Mouse (Mus musculus): ENCODE data around the gene Osbpl8. TPM values are rescaled to one million over a fixed set of nuclear protein-coding genes. Genes with fewer than 3 reads are reported as not detected.
"Not testable (repeated sequence)": the region's sequence is repeated elsewhere in the genome, so short reads cannot be mapped to it uniquely, and the experiment has no call there.

Gene Osbpl8
- polyA plus RNA-seq, 1 experiment from 2014 or later: 7.1 TPM

DNA sequence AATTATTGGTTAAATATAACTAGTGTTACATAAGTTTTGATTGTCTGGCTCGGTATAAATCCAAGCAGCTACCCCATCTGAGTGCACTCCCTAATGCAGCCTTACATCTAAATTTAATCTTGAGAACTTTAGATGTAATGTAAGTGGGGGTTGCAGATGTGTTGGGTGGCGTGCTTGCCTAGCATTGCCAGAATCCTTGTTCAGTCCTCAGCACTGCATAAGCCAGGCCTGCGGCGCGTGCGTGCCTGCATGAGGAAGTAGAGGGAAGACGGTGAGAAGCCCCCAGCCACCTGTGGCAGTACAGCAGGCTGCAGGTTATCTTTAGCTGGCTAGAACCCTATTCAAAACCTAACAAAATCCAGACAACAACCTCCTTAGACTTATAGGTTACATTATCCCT is 13.5 kb downstream of the Osbpl8 start:
- Histone ChIP-seq H3K36me3 (ENCODE audit: insufficient read depth, low read length) (no peaks in the 10 kb centered on the region), H3K27ac (ENCODE audit: low read length) (no peak overlapping the region), H3K9me3 (ENCODE audit: low read length) (no peaks in the 10 kb centered on the region), H3K9ac (replicated peaks; ENCODE audit: low read length) (no peak overlapping the region), H3K4me3 (ENCODE audit: low read length) (no peak overlapping the region), H3K4me1 (ENCODE audit: insufficient read depth, low read length) (no peaks in the 10 kb centered on the region), H3K4me2 (replicated peaks; ENCODE audit: low read depth, low read length) (no peak overlapping the region), H3K27me3 (ENCODE audit: insufficient read depth, low read length) (no peaks in the 10 kb centered on the region)
- WGBS: 91% methylated on average over 7 of the region's 7 CpGs
- ATAC-seq (ENCODE audit: low FRiP score, low TSS enrichment): no peak

DNA sequence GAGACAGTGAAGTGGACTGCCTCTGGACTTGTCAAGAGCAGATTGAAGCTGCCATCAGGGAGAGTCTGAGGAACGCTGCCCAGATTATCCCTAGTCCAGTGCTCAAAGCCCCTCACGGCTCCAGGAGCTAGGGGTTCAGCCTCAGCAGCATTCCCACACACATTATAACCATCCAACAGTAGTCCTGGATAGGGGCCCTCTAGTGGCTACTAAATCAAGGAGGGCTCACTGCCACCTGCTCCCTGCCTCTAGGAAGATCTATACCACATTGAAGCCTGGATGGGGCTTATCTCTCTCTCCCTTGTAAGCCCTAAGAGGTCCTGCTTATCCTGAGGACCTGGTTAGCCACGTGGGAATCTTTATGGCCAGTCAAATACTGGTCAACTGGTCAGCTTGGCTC is 16.1 kb downstream of the Osbpl8 start:
- Histone ChIP-seq H3K4me2 (replicated peaks; ENCODE audit: low read depth, low read length) (no peak overlapping the region), H3K4me1 (ENCODE audit: insufficient read depth, low read length) (no peaks in the 10 kb centered on the region), H3K4me3 (ENCODE audit: low read length) (no peak overlapping the region), H3K27ac (ENCODE audit: low read length) (no peak overlapping the region), H3K27me3 (ENCODE audit: insufficient read depth, low read length) (no peaks in the 10 kb centered on the region), H3K9me3 (ENCODE audit: low read length) (no peaks in the 10 kb centered on the region), H3K36me3 (ENCODE audit: insufficient read depth, low read length) (no peaks in the 10 kb centered on the region), H3K9ac (replicated peaks; ENCODE audit: low read length) (no peak overlapping the region)
- peak; percentile 46; the same call in 1 of the 2 replicates for ATAC-seq (ENCODE audit: low FRiP score, low TSS enrichment)
- 38% methylated on average over 3 of the region's 3 CpGs for WGBS

DNA sequence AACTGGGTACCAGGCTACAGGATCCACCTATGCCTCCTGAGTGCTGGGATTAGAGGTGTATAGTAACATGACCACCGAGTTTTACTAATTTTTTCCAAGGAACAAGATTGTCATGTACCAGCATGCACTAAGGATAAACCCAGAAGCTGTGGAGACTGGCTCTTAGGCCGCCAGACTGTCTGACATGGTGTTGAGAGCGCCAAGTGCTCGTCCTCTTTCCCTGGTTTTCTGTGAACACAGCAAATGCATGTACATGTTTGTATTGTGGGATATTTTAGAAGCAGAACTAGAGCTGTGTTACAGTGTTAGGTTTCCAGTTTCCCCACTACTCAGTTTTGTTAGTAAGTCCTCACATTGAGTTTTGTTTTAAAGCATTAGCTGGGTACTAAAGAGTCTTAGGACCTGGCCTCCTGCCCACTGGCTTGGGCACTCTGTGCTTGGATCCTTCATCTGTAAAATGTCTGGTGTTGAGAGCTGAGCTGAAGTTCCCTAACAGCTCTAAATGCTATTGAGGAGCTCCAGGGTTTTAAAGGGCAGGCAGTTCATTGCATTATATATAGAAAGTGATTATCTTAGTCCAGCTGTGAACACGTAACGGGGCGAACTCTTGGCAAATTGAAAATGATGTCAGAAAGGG is 19.2 kb downstream of the Osbpl8 start:
- Histone ChIP-seq H3K4me3 (ENCODE audit: low read length) (no peak overlapping the region), H3K36me3 (ENCODE audit: insufficient read depth, low read length) (no peaks in the 10 kb centered on the region), H3K27me3 (ENCODE audit: insufficient read depth, low read length) (no peaks in the 10 kb centered on the region), H3K9ac (replicated peaks; ENCODE audit: low read length) (no peak overlapping the region; the same call in 1 of the 2 replicates), H3K4me2 (replicated peaks; ENCODE audit: low read depth, low read length) (no peak overlapping the region), H3K4me1 (ENCODE audit: insufficient read depth, low read length) (peaks cover under 1% of the 10 kb centered on the region), H3K9me3 (ENCODE audit: low read length) (no peaks in the 10 kb centered on the region), H3K27ac (ENCODE audit: low read length) (no peak overlapping the region)
- 84% methylated on average over 7 of the region's 7 CpGs for WGBS
- ATAC-seq (ENCODE audit: low FRiP score, low TSS enrichment): no peak

DNA sequence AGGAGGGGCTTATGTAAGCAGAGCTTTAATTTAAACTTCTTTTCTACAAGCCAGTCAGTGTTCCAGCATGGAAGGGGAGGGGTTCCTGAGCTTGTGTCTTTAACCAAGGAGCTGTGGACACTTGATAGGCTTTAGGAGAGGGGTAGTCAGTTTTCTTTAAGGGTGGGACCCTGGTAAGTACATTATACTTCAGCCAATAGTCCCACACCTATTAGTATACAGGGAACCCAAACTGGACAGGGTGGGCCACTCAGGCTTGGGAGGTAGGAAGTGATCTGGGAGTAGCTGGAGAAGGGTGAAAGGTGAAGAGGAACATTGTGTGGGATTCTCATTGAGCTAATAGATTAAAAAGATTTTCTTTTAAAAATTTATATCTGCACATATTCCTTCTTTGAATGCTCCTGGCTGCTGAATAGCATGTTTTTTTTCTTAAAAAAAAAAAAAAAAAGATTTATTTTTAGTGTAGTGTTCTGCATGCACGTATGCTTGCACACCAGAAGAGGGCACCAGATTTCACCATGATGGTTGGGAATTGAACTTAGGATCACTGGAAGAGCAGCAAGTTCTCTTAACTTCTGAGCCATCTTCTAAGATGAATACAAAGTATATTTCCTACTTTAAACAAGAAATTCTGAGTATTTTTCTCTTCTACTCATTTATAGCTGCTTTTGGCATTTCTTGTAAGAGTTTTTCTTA is 21.2 kb downstream of the Osbpl8 start:
- no peak overlapping the region for H3K27ac ChIP-seq (ENCODE audit: low read length)
- H3K4me2 ChIP-seq (replicated peaks; ENCODE audit: low read depth, low read length): no peak overlapping the region
- H3K4me1 ChIP-seq (ENCODE audit: insufficient read depth, low read length): peaks cover 6% of the 10 kb centered on the region
- 90% methylated on average over 1 of the region's 1 CpGs for WGBS
- no peaks in the 10 kb centered on the region for H3K27me3 ChIP-seq (ENCODE audit: insufficient read depth, low read length)
- no peaks in the 10 kb centered on the region for H3K36me3 ChIP-seq (ENCODE audit: insufficient read depth, low read length)
- H3K9me3 ChIP-seq (ENCODE audit: low read length): no peaks in the 10 kb centered on the region
- no peak overlapping the region for H3K9ac ChIP-seq (replicated peaks; ENCODE audit: low read length)
- no peak overlapping the region for H3K4me3 ChIP-seq (ENCODE audit: low read length)
- no peak for ATAC-seq (ENCODE audit: low FRiP score, low TSS enrichment)

DNA sequence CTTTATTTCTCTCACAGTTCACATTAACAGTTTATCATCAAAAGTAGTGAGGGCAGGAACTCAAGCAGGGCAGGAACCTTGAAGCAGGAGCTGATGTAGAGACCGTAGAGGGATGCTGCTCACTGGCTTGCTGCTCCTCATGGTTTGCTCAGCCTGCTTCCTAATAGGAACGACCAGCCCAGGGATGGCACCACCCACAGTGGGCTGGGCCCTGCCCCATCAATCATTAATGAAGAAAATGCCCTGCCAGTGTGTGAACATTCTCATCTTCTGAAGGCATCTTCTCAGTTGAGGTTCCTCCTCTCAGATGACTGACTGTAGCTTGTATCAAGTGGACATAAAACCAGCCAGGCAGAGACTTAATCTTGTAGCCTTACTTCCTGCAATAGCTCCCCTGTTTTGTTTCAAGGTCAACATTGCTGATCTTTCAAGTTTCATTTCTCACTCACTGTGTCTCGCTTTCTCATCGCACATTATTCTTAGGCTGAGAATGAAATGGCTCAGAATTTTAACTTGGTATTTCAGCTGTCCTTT is 24.5 kb downstream of the Osbpl8 start:
- Histone ChIP-seq H3K36me3 (ENCODE audit: insufficient read depth, low read length) (no peaks in the 10 kb centered on the region), H3K4me3 (ENCODE audit: low read length) (no peak overlapping the region), H3K9me3 (ENCODE audit: low read length) (no peaks in the 10 kb centered on the region), H3K27me3 (ENCODE audit: insufficient read depth, low read length) (no peaks in the 10 kb centered on the region), H3K27ac (ENCODE audit: low read length) (peak overlapping the region; percentile 3; the same call in 1 of the 2 replicates), H3K4me2 (replicated peaks; ENCODE audit: low read depth, low read length) (no peak overlapping the region), H3K9ac (replicated peaks; ENCODE audit: low read length) (no peak overlapping the region), H3K4me1 (ENCODE audit: insufficient read depth, low read length) (peaks cover 6% of the 10 kb centered on the region)
- ATAC-seq (ENCODE audit: low FRiP score, low TSS enrichment): peak; percentile 80; the same call in 1 of the 2 replicates
- WGBS: 57% methylated on average over 4 of the region's 4 CpGs

DNA sequence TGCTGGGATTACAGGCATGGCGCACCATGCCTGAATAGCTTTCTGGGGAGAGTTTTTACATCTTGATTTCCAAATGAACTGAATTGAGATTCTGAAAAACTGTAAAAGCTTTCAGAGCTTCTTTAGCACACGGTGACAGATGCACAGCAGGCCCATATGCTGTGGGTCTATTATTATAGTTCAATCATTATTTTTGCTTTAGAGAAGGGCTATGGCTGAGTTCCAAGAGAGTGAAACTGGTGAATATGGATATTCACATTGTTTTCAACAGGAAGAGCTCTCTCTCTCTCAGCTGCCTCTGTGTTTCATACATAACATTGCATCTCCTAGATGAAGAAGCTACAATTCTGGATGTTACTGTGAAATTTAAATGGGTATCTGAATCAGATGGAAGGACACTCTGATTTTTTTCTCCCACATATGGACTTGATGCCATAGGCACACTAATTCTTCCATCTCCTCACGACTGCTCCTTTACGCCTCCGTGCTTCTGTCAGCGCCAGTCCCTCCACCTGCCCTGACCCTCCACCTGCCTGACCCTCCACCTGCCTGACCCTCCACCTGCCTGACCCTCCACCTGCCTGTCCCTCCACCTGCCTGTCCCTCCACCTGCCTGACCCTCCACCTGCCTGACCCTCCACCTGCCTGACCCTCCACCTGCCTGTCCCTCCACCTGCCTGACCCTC is 25.7 kb downstream of the Osbpl8 start:
- Histone ChIP-seq H3K27me3 (ENCODE audit: insufficient read depth, low read length) (no peaks in the 10 kb centered on the region), H3K4me2 (replicated peaks; ENCODE audit: low read depth, low read length) (no peak overlapping the region), H3K27ac (ENCODE audit: low read length) (no peak overlapping the region), H3K36me3 (ENCODE audit: insufficient read depth, low read length) (no peaks in the 10 kb centered on the region), H3K9ac (replicated peaks; ENCODE audit: low read length) (no peak overlapping the region), H3K4me3 (ENCODE audit: low read length) (no peak overlapping the region), H3K4me1 (ENCODE audit: insufficient read depth, low read length) (peaks cover 6% of the 10 kb centered on the region), H3K9me3 (ENCODE audit: low read length) (no peaks in the 10 kb centered on the region)
- no peak for ATAC-seq (ENCODE audit: low FRiP score, low TSS enrichment)
- 78% methylated on average over 6 of the region's 6 CpGs for WGBS

DNA sequence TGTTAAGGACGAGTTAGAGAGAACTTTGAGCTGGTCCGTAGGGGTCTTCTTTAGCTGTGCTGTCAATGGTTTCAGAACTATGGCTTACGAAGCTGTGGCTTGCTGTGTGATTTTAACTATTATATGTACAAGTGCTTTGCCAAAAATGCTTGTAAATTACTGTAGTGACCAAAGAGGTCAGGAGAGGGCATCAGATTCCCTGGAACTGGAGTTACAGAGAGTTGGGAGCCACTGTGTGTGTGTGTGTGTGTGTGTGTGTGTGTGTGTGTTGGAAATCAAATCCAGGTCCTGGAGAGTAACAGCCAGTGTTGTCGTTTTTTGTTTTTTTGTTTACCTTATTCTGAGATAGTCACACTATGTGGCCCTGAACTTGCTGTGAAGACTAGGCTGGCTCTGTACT is 29.0 kb downstream of the Osbpl8 start:
- H3K4me2 ChIP-seq (replicated peaks; ENCODE audit: low read depth, low read length): no peak overlapping the region
- no peak for ATAC-seq (ENCODE audit: low FRiP score, low TSS enrichment)
- H3K36me3 ChIP-seq (ENCODE audit: insufficient read depth, low read length): no peaks in the 10 kb centered on the region
- no peaks in the 10 kb centered on the region for H3K27me3 ChIP-seq (ENCODE audit: insufficient read depth, low read length)
- H3K9ac ChIP-seq (replicated peaks; ENCODE audit: low read length): no peak overlapping the region
- H3K4me3 ChIP-seq (ENCODE audit: low read length): no peak overlapping the region
- no peaks in the 10 kb centered on the region for H3K9me3 ChIP-seq (ENCODE audit: low read length)
- no peak overlapping the region for H3K27ac ChIP-seq (ENCODE audit: low read length)
- 60% methylated on average over 4 of the region's 4 CpGs for WGBS
- H3K4me1 ChIP-seq (ENCODE audit: insufficient read depth, low read length): peaks cover 6% of the 10 kb centered on the region; the same call in 1 of the 2 replicates

DNA sequence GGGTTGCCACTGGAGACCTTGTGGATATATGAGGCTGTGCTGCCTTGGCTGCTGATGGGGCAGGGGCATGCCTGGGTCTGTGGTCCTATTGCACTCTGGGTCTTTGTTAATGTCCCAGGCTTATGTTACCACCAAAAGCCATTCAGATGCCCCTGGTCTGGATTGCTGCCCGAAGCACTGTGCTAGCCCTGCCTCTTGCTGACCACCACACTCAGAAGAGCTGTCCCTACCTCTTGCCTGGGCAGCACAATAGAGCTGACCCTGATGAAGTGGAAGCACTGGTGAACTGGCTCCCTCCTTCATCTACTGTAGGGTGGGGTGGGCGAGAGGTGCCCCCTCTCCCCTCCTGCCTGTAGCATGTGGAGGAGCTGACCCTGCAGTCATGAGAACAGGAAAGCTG is 31.6 kb downstream of the Osbpl8 start:
- Histone ChIP-seq H3K4me3 (ENCODE audit: low read length) (no peak overlapping the region), H3K36me3 (ENCODE audit: insufficient read depth, low read length) (no peaks in the 10 kb centered on the region), H3K9me3 (ENCODE audit: low read length) (no peaks in the 10 kb centered on the region), H3K27me3 (ENCODE audit: insufficient read depth, low read length) (no peaks in the 10 kb centered on the region), H3K4me1 (ENCODE audit: insufficient read depth, low read length) (no peaks in the 10 kb centered on the region), H3K9ac (replicated peaks; ENCODE audit: low read length) (no peak overlapping the region), H3K27ac (ENCODE audit: low read length) (no peak overlapping the region), H3K4me2 (replicated peaks; ENCODE audit: low read depth, low read length) (no peak overlapping the region)
- WGBS: 90% methylated on average over 2 of the region's 2 CpGs
- no peak; the same call in 1 of the 2 replicates for ATAC-seq (ENCODE audit: low FRiP score, low TSS enrichment)

DNA sequence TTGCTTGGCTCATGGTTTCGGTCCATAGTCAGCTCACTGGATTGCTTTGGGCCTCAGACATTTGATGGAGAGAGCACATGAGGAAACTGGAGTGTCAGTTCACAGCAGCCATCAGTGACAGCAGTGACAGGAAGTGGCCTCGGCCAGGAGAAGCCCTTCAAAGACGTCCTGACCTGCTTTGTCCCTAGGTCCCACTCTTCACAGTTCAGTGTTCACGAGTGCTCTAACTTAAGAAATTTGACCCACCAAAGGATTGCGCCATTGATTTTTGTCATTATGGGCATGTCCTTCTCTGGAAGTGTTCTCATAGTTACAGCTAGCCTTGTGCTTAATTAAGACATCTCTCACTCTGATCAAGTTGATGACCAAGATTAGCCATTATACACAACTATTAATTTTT is 34.2 kb downstream of the Osbpl8 start:
- not testable (repeated sequence) for H3K9me3 ChIP-seq (ENCODE audit: low read length); H3K4me1 ChIP-seq (ENCODE audit: insufficient read depth, low read length); H3K9ac ChIP-seq (replicated peaks; ENCODE audit: low read length); ATAC-seq (ENCODE audit: low FRiP score, low TSS enrichment); H3K4me2 ChIP-seq (replicated peaks; ENCODE audit: low read depth, low read length); H3K4me3 ChIP-seq (ENCODE audit: low read length); H3K27ac ChIP-seq (ENCODE audit: low read length); H3K36me3 ChIP-seq (ENCODE audit: insufficient read depth, low read length); H3K27me3 ChIP-seq (ENCODE audit: insufficient read depth, low read length)
- 44% methylated on average over 3 of the region's 5 CpGs for WGBS

DNA sequence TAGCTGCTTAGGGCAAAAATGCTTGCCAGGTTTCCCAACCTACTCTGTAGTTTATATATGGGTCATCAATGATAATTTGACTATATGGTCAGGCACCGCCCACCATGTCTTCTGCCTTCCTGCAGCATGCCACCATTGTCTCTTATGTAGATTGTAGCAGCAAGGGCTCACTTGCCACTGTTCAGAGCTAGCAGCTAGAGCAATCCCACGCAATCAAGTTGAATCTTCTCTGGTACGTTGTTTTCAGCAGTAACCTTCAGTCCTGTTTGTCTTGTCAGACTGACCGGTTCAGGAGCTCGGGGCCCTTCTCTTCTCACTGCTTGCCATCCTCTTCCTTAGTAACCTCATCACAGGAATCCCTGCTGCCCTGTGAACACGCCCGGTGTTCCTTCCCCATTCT is 36.6 kb downstream of the Osbpl8 start:
- H3K27ac ChIP-seq (ENCODE audit: low read length): no peak overlapping the region
- ATAC-seq (ENCODE audit: low FRiP score, low TSS enrichment): no peak
- H3K4me1 ChIP-seq (ENCODE audit: insufficient read depth, low read length): no peaks in the 10 kb centered on the region
- H3K4me3 ChIP-seq (ENCODE audit: low read length): no peak overlapping the region
- H3K9ac ChIP-seq (replicated peaks; ENCODE audit: low read length): no peak overlapping the region
- WGBS: 71% methylated on average over 7 of the region's 7 CpGs
- no peak overlapping the region for H3K4me2 ChIP-seq (replicated peaks; ENCODE audit: low read depth, low read length)
- H3K9me3 ChIP-seq (ENCODE audit: low read length): no peaks in the 10 kb centered on the region
- no peaks in the 10 kb centered on the region for H3K27me3 ChIP-seq (ENCODE audit: insufficient read depth, low read length)
- H3K36me3 ChIP-seq (ENCODE audit: insufficient read depth, low read length): no peaks in the 10 kb centered on the region

Measured in kidney, embryonic 16.5 days (tissue).